Mouse (Mus musculus): Measurements from ENCODE around the gene Ttc28.

GRCm38 (mm10) chr5:110997692-110998091 is 118.1 kb downstream of the Ttc28 start:
- no peak for TF ChIP-seq CHD2 (IDR thresholded peaks at IDR 0.05; ENCODE audit: low read depth, low read length)
- TF ChIP-seq MAFK (IDR thresholded peaks at IDR 0.05; ENCODE audit: insufficient read depth, low read depth, low read length): no peak
